Mouse (Mus musculus) heart, adult 2 months (tissue): Measurements from ENCODE around the gene Srgap1.

ENCODE experiments used
- CTCF ChIP-seq: fragments of 200-600 bp; IDR thresholded peaks from 2 replicates; pipeline ENCODE4 v1.8.1; 2022; ENCODE audit warnings: antibody characterized with exemption, mild to moderate bottlenecking, moderate library complexity
- EP300 ChIP-seq: fragments of 200-500 bp; IDR thresholded peaks from 2 replicates; pipeline ENCODE4 v1.6.1; 2011; ENCODE audit warnings: low read depth, low read length, control low read depth; ENCODE audit not compliant: insufficient read depth
- POLR2A ChIP-seq: fragments of 200-500 bp; IDR thresholded peaks from 2 replicates; pipeline ENCODE4 v1.6.1; 2011; ENCODE audit warnings: mild to moderate bottlenecking, low read depth, low read length, control low read depth; ENCODE audit not compliant: insufficient read depth

GRCm38 (mm10) chr10:121973281-121973680 is 73.8 kb downstream of the Srgap1 start:
- TF ChIP-seq CTCF (no peak), POLR2A (no peak), EP300 (no peak)
